Mouse (Mus musculus): ENCODE measurements around the gene Mgat4a. TPM values are rescaled to one million over a fixed set of nuclear protein-coding genes. Genes with fewer than 3 reads are reported as not detected.

The Mgat4a gene
- total and polyA plus RNA-seq, 3 experiments, result 2.7 to 2.8 TPM; not detected in 1

DNA sequence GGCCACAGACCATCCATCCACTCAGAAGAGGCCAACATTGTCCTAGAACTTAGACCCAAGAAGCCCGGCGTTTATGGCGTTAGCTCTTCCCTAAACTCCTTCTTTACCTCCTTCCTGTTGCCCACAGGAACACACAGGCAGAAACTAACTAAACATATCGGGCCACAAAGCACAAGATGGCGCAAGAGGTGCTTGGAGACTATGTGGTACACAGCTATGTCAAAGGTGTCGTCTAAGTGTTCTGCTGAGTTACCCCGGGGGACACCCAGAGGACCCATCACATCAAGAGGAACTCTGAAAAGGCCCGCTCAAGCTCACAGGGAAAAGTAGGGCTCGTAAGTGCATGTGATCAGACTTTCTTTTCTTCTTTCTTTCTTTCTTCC, 35.5 kb downstream of the Mgat4a start:
- H3K9me3 ChIP-seq (replicated peaks; ENCODE audit: insufficient read depth, low read length), result no peaks in the 10 kb centered on the region
- no peaks in the 10 kb centered on the region; a peak in 1 of 4 replicates for H3K4me1 ChIP-seq (ENCODE audit: control insufficient read depth in 1 of 2, insufficient read depth in 2 of 2, low read length in 2 of 2)
- peaks cover 0 to 3% of the 10 kb centered on the region in 2 experiments; a peak in 2 of 4 replicates for H3K36me3 ChIP-seq (ENCODE audit: control insufficient read depth in 1 of 2, insufficient read depth in 2 of 2, low read length in 2 of 2)
- H3K79me2 ChIP-seq (ENCODE audit: control insufficient read depth, insufficient read depth, low read length, poor library complexity), result no peaks in the 10 kb centered on the region
- H3K27ac ChIP-seq (ENCODE audit: control insufficient read depth, low read depth, low read length), result no peak overlapping the region
- no peak overlapping the region for H3K9ac ChIP-seq (ENCODE audit: control insufficient read depth, low read depth, low read length, poor library complexity, severe bottlenecking)
- no peak for DNase-seq (ENCODE audit: low read depth, low spot score)
- no peak overlapping the region for H3K4me3 ChIP-seq (ENCODE audit: control insufficient read depth in 1 of 2, insufficient read depth in 1 of 2, low read depth in 2 of 2, low read length in 2 of 2)
- H3K27me3 ChIP-seq (ENCODE audit: control insufficient read depth in 1 of 2, insufficient read depth in 2 of 2, low read length in 2 of 2), result no peaks in the 10 kb centered on the region; a peak in 1 of 4 replicates
- TF ChIP-seq MAFK (IDR thresholded peaks at IDR 0.05; ENCODE audit: borderline replicate concordance, low read depth, low read length), result no peak
- TF ChIP-seq ZC3H11A (IDR thresholded peaks at IDR 0.05; ENCODE audit: low read depth, low read length), result no peak
- TF ChIP-seq USF1 (IDR thresholded peaks at IDR 0.05; ENCODE audit: low read depth, low read length), result no peak
- TF ChIP-seq UBTF (IDR thresholded peaks at IDR 0.05; ENCODE audit: borderline replicate concordance, insufficient read depth, low read depth, low read length), result no peak
- no peak for TF ChIP-seq GATA1 (IDR thresholded peaks at IDR 0.05; ENCODE audit: low read depth, low read length)
- TF ChIP-seq ZMIZ1 (IDR thresholded peaks at IDR 0.05; ENCODE audit: low read depth, low read length), result no peak
- no peak for TF ChIP-seq NRF1 (IDR thresholded peaks at IDR 0.05; ENCODE audit: insufficient read depth, low read depth, low read length, poor library complexity, severe bottlenecking)
- TF ChIP-seq ELF1 (IDR thresholded peaks at IDR 0.05; ENCODE audit: low read depth, low read length), result no peak
- no peak for TF ChIP-seq GABPA (IDR thresholded peaks at IDR 0.05; ENCODE audit: low read depth, low read length)
- no peak for TF ChIP-seq POLR2A (IDR thresholded peaks at IDR 0.05; ENCODE audit: control insufficient read depth in 1 of 2, insufficient read depth in 1 of 2, low read depth in 1 of 2, low read length in 2 of 2, poor library complexity in 1 of 2)
- no peak for TF ChIP-seq TCF12 (IDR thresholded peaks at IDR 0.05; ENCODE audit: low read depth, low read length)
- TF ChIP-seq MXI1 (IDR thresholded peaks at IDR 0.05; ENCODE audit: low read depth, low read length), result no peak

DNA sequence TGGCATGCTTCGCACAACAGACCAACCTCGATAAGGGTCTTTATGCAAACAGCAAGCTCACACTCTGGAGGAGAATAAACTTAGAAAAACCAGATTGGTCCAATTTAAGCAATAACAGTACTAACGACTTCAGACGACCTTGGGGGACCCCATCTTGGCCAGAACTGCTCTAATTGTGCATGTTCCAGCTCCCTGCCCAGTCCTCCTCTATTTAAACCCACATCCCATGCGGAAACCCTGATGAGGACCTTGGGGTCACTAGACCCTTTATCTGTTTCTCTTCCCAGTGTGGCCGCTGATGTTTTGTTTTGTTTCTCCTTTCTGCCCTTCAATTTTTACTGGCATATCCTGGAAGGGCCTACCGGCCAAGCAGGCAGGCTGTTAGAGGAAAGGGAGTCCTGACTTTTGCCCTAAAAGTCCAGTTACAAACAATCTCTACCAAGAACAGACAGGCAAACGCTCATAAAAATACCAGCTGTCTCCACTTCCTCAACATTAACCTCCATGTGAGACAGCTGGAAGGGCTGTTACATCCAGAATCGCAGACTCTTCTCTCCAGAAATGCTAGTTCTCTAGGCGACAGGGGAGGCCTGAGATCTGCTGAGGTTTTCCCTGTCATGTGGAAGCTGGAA, 36.0 kb downstream of the Mgat4a start:
- Histone ChIP-seq H3K27me3 (ENCODE audit: control insufficient read depth in 1 of 2, insufficient read depth in 2 of 2, low read length in 2 of 2) (no peaks in the 10 kb centered on the region; a peak in 1 of 4 replicates), H3K4me1 (ENCODE audit: control insufficient read depth in 1 of 2, insufficient read depth in 2 of 2, low read length in 2 of 2) (no peaks in the 10 kb centered on the region; a peak in 1 of 4 replicates), H3K79me2 (ENCODE audit: control insufficient read depth, insufficient read depth, low read length, poor library complexity) (no peaks in the 10 kb centered on the region), H3K36me3 (ENCODE audit: control insufficient read depth in 1 of 2, insufficient read depth in 2 of 2, low read length in 2 of 2) (peaks cover 0 to 3% of the 10 kb centered on the region in 2 experiments; a peak in 2 of 4 replicates), H3K9ac (ENCODE audit: control insufficient read depth, low read depth, low read length, poor library complexity, severe bottlenecking) (no peak overlapping the region), H3K4me3 (ENCODE audit: control insufficient read depth in 1 of 2, insufficient read depth in 1 of 2, low read depth in 2 of 2, low read length in 2 of 2) (no peak overlapping the region), H3K27ac (ENCODE audit: control insufficient read depth, low read depth, low read length) (no peak overlapping the region), H3K9me3 (replicated peaks; ENCODE audit: insufficient read depth, low read length) (no peaks in the 10 kb centered on the region)
- TF ChIP-seq UBTF (IDR thresholded peaks at IDR 0.05; ENCODE audit: borderline replicate concordance, insufficient read depth, low read depth, low read length) (no peak), JUND (IDR thresholded peaks at IDR 0.05; ENCODE audit: low read depth, low read length) (no peak), CHD2 (IDR thresholded peaks at IDR 0.05; ENCODE audit: low read length) (no peak), HCFC1 (IDR thresholded peaks at IDR 0.05; ENCODE audit: low read depth, low read length) (no peak), E2F4 (IDR thresholded peaks at IDR 0.05; ENCODE audit: borderline replicate concordance, low read depth, low read length) (no peak), SMC3 (IDR thresholded peaks at IDR 0.05; ENCODE audit: low read depth, low read length) (no peak), POLR2AphosphoS5 (IDR thresholded peaks at IDR 0.05; ENCODE audit: borderline replicate concordance, low read depth, low read length) (no peak), EP300 (IDR thresholded peaks at IDR 0.05; ENCODE audit: low read depth in 1 of 2, low read length in 2 of 2) (no peak), MAZ (IDR thresholded peaks at IDR 0.05; ENCODE audit: low read depth, low read length) (no peak), MYC (IDR thresholded peaks at IDR 0.05; ENCODE audit: low read depth, low read length) (no peak), ETS1 (IDR thresholded peaks at IDR 0.05; ENCODE audit: low read depth, low read length) (no peak), TCF12 (IDR thresholded peaks at IDR 0.05; ENCODE audit: low read depth, low read length) (no peak), KAT2A (conservative IDR thresholded peaks at IDR 0.05; ENCODE audit: low read depth, low read length) (no peak), RAD21 (IDR thresholded peaks at IDR 0.05; ENCODE audit: low read depth, low read length) (no peak), ELF1 (IDR thresholded peaks at IDR 0.05; ENCODE audit: low read depth, low read length) (no peak), USF1 (IDR thresholded peaks at IDR 0.05; ENCODE audit: low read depth, low read length) (no peak), TAL1 (IDR thresholded peaks at IDR 0.05; ENCODE audit: low read length) (no peak), SIN3A (IDR thresholded peaks at IDR 0.05; ENCODE audit: low read length) (no peak), ZNF384 (IDR thresholded peaks at IDR 0.05; ENCODE audit: low read depth, low read length) (no peak)
- DNase-seq (ENCODE audit: low read depth, low spot score), result no peak

Data from MEL (cell line).